Mouse (Mus musculus): Measurements from ENCODE around the gene Gng12. TPM values are rescaled to one million over a fixed set of nuclear protein-coding genes. Genes with fewer than 3 reads are reported as not detected.

Gene Gng12
- total RNA-seq, 2 experiments from 2014 or later = 36.9 to 41.9 TPM

DNA sequence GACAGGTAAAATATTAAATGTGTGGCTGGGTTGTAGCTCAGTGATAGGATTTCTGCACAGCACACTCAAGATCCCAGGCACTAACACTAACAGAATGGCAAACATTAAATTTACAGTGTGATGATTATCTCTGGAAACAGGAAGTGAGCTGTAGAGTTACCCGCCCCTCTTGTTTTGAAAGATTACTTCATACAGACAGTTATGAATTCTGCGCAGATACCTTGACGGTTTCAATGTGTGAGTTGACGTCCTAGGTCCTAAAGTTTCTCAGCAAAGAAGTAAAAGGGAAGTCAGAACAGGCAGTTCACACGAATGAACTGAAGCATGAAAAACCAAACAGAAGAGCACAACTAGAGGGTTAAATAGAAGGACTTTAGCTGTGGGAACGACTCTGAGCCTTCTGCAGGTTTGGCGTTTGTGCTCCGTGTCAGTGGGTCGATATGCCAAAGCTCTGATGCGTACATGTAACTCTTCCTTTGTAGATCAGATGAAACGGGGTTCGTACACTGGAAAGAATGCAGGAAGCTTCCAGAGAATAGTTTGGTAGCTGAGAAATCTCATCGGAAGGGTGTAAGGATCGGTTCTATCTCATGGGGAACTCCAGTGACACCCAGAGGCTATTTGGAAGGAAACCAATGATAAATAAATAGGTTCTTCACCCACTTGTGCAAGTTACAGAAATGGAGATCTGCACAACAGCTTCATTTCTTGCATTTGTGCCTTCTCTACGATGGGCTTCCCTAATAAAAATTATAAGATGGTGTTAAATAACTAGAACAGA is 160.1 kb downstream of the Gng12 start:
- DNase-seq = no peak

- peak; percentile 19 to 21 for DNase-seq
Observed at GRCm38 (mm10) chr6:67056889-67057564, 160.8 kb downstream of the Gng12 start.

- DNase-seq = no peak
Observed at GRCm38 (mm10) chr6:67057574-67057973, 161.4 kb downstream of the Gng12 start.

DNA sequence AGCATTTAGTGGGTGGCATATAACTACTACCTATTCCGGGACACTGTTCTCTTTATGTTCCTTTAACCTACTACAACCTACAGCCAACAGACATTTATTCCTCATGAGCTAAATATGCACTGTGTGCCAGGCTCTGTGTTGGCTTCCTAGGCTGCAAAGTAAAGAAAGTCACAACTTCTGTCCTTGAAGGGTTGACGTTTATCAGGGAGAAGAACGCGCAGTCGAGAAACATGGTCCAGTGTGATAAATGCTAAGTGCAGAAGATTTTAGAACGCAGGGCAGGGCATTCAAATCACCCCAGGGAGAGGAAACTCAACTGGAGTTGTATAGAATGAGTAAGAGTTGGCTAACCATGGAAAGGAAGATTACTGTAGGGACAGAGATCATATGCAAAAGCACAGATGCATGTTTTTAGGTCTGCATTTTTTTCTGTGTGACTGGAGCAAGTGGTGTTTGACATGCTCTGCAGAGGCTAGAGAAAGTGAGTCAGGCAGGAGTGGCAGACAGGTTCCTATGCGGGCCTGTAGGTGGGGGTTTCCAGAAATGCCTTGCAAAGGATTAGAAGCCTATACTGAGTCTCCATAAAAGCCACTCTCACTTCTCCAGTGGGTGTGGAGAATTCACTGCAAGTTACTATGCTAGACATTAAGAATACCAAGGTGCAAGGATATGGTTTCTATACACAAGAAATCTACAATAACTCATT is 161.9 kb downstream of the Gng12 start:
- DNase-seq = no peak

DNA sequence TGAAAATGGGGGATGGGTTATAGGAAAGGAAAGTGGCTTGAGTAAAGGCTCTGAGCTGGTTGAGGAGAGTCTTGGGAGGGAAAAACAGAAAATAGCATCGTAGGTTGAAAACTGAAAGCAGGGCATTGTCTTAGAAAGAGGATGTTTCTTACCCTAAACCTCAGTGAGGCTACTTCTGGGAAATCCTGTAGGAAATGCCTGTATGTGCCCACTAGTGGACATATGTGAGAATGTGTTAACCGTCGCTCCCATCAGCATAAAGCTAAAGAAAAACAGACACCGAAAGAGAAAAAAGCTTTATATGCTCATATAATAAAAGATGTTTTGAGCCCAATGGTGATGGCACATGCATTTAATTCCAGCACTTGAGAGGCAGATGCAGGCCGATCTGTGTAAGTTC is 163.9 kb downstream of the Gng12 start:
- no peak for DNase-seq

GRCm38 (mm10) chr6:67069219-67069762 is 173.1 kb downstream of the Gng12 start:
- peak; percentile 66 to 77 for DNase-seq

GRCm38 (mm10) chr6:67069800-67070315 is 173.7 kb downstream of the Gng12 start:
- DNase-seq = peak; percentile 24 to 60

Other genes with a start within 250 kb of the Gng12 start
- not detected for gene Vmn1r35, start 210.5 kb upstream of the Gng12 start, total RNA-seq (2021)
- gene Vmn1r36, start 177.2 kb upstream of the Gng12 start, total RNA-seq (2021) = not detected
- not detected for gene Vmn1r37, start 167.0 kb upstream of the Gng12 start, total RNA-seq (2021)
- gene Vmn1r38, start 113.8 kb upstream of the Gng12 start, total RNA-seq (2021) = not detected
- gene Vmn1r39, start 85.8 kb upstream of the Gng12 start, total RNA-seq (2021) = not detected
- 10 to 100 TPM; 22.9 to 24.8 TPM for gene Gadd45a, start 141.1 kb downstream of the Gng12 start, total RNA-seq (2021)

Measured in heart, adult 18-20 months (tissue).